Mouse (Mus musculus): ENCODE results near the gene Sec61a1. TPM values are rescaled to one million over a fixed set of nuclear protein-coding genes. Genes with fewer than 3 reads are reported as not detected.

The Sec61a1 gene
- polyA plus RNA-seq, 1 experiment from 2014 or later: 149 TPM

DNA sequence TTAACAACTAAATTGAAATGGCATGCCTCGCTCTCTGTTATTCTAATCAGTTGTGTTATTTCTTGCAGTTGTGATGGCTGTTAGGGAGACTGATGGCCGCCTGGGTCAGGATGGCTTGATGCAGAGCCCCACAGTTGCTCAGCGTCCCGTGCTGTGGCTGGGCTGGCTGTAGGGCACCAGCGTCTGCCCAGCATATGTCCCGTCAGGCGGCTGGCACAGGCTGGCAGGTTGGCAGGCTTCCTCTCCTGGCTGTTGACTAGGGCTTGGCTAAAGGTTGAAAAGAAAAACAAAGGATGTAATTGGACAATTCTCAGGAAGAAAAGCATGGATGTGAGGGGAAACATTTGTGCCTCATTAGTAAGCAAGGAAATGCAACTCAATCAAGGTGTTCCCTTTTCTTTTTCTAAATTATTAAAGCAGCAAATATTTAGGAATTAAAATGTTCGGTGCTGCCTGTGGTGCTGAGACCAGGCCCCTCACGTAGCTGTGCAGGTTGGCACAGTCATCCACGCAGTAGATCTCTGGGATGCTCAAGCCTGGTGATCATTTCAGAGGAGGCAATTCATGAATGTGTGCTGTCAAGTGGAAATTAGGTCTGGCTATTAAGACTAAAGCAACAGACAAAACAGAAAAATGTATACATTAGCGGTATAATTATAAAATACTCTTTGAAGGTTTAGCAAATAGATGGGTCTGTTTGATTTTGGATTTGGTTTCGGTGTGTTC lies 27.9 kb downstream of the Sec61a1 start:
- H3K9me3 ChIP-seq (ENCODE audit: low read length): no peaks in the 10 kb centered on the region
- TF ChIP-seq EP300 (IDR thresholded peaks at IDR 0.05): no peak
- no peak for TF ChIP-seq CTCF (IDR thresholded peaks at IDR 0.05)
- DNase-seq (ENCODE audit: low spot score) (no peak), ATAC-seq (no peak)
- H3K36me3 ChIP-seq (ENCODE audit: insufficient read depth, low read length): peaks cover 6% of the 10 kb centered on the region; the same call in 1 of the 2 replicates
- H3K4me2 ChIP-seq (replicated peaks; ENCODE audit: low read depth, low read length): no peak overlapping the region
- no peaks in the 10 kb centered on the region for H3K4me1 ChIP-seq (ENCODE audit: insufficient read depth, low read depth, low read length)
- H3K4me3 ChIP-seq (ENCODE audit: low read depth, low read length): no peak overlapping the region
- H3K27me3 ChIP-seq (replicated peaks; ENCODE audit: insufficient read depth, low read length): no peaks in the 10 kb centered on the region
- H3K27ac ChIP-seq (ENCODE audit: low read length): no peak overlapping the region
- H3K9ac ChIP-seq (replicated peaks; ENCODE audit: low read depth): no peak overlapping the region
- WGBS: 90% methylated on average over 12 of the region's 12 CpGs

DNA sequence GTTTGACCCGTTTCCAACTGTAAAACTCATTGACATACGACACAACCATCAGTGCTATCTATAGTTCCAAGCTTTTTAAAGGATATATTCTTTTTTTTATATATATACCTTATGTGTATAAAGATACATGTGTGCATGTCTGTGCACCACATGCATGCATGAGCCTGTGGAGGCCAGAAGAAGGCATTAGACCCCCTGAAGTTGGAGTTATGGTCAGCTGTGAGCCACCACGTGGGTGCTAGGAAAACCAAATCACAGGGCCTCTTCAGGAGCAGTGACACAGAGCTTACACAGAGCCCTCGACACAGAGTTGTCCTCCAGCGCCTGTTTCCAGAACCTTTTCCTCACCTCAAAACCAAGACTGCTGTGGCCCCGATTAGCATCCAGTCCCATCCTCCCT lies 28.9 kb downstream of the Sec61a1 start:
- Histone ChIP-seq H3K27ac (ENCODE audit: low read length) (no peak overlapping the region), H3K4me3 (ENCODE audit: low read depth, low read length) (no peak overlapping the region), H3K27me3 (replicated peaks; ENCODE audit: insufficient read depth, low read length) (no peaks in the 10 kb centered on the region), H3K9ac (replicated peaks; ENCODE audit: low read depth) (no peak overlapping the region), H3K4me2 (replicated peaks; ENCODE audit: low read depth, low read length) (no peak overlapping the region), H3K9me3 (ENCODE audit: low read length) (no peaks in the 10 kb centered on the region), H3K4me1 (ENCODE audit: insufficient read depth, low read depth, low read length) (no peaks in the 10 kb centered on the region), H3K36me3 (ENCODE audit: insufficient read depth, low read length) (peaks cover 10% of the 10 kb centered on the region; the same call in 1 of the 2 replicates)
- no peak for TF ChIP-seq CTCF (IDR thresholded peaks at IDR 0.05)
- TF ChIP-seq EP300 (IDR thresholded peaks at IDR 0.05): no peak
- WGBS: 77% methylated on average over 6 of the region's 6 CpGs
- DNase-seq (ENCODE audit: low spot score) (no peak), ATAC-seq (no peak)

- H3K4me2 ChIP-seq (replicated peaks; ENCODE audit: low read depth, low read length): no peak overlapping the region
- H3K9me3 ChIP-seq (ENCODE audit: low read length): no peaks in the 10 kb centered on the region
- ATAC-seq (no peak), DNase-seq (ENCODE audit: low spot score) (no peak)
- WGBS: 88% methylated on average over 7 of the region's 7 CpGs
- H3K4me1 ChIP-seq (ENCODE audit: insufficient read depth, low read depth, low read length): no peaks in the 10 kb centered on the region
- no peak overlapping the region for H3K27ac ChIP-seq (ENCODE audit: low read length)
- no peak overlapping the region for H3K4me3 ChIP-seq (ENCODE audit: low read depth, low read length)
- no peak overlapping the region for H3K9ac ChIP-seq (replicated peaks; ENCODE audit: low read depth)
- TF ChIP-seq CTCF (IDR thresholded peaks at IDR 0.05): no peak
- TF ChIP-seq EP300 (IDR thresholded peaks at IDR 0.05): no peak
- no peaks in the 10 kb centered on the region for H3K27me3 ChIP-seq (replicated peaks; ENCODE audit: insufficient read depth, low read length)
- H3K36me3 ChIP-seq (ENCODE audit: insufficient read depth, low read length): peaks cover 10% of the 10 kb centered on the region; the same call in 1 of the 2 replicates
These were observed 29.7 kb downstream of the Sec61a1 start for GRCm38 (mm10) chr6:88489026-88489425.

- no peak overlapping the region for H3K4me3 ChIP-seq (ENCODE audit: low read depth, low read length)
- H3K9ac ChIP-seq (replicated peaks; ENCODE audit: low read depth): no peak overlapping the region
- H3K27me3 ChIP-seq (replicated peaks; ENCODE audit: insufficient read depth, low read length): no peaks in the 10 kb centered on the region
- ATAC-seq (peak; percentile 57), DNase-seq (ENCODE audit: low spot score) (peak; percentile 59)
- H3K27ac ChIP-seq (ENCODE audit: low read length): no peak overlapping the region
- H3K9me3 ChIP-seq (ENCODE audit: low read length): no peaks in the 10 kb centered on the region
- H3K4me2 ChIP-seq (replicated peaks; ENCODE audit: low read depth, low read length): no peak overlapping the region
- no peaks in the 10 kb centered on the region for H3K4me1 ChIP-seq (ENCODE audit: insufficient read depth, low read depth, low read length)
- TF ChIP-seq EP300 (IDR thresholded peaks at IDR 0.05) (no peak), CTCF (IDR thresholded peaks at IDR 0.05) (peak; percentile 74)
- peaks cover 5% of the 10 kb centered on the region; the same call in 1 of the 2 replicates for H3K36me3 ChIP-seq (ENCODE audit: insufficient read depth, low read length)
- WGBS: 71% methylated on average over 8 of the region's 8 CpGs
These were observed 31.8 kb downstream of the Sec61a1 start for GRCm38 (mm10) chr6:88486893-88487292.

GRCm38 (mm10) chr6:88485378-88485777 lies 33.3 kb downstream of the Sec61a1 start:
- no peak overlapping the region for H3K4me2 ChIP-seq (replicated peaks; ENCODE audit: low read depth, low read length)
- no peaks in the 10 kb centered on the region for H3K9me3 ChIP-seq (ENCODE audit: low read length)
- H3K27ac ChIP-seq (ENCODE audit: low read length): no peak overlapping the region
- DNase-seq (ENCODE audit: low spot score) (peak; percentile 66), ATAC-seq (peak; percentile 66)
- TF ChIP-seq CTCF (IDR thresholded peaks at IDR 0.05) (no peak), EP300 (IDR thresholded peaks at IDR 0.05) (peak; percentile 75)
- 56% methylated on average over 6 of the region's 6 CpGs for WGBS
- H3K4me3 ChIP-seq (ENCODE audit: low read depth, low read length): no peak overlapping the region
- H3K4me1 ChIP-seq (ENCODE audit: insufficient read depth, low read depth, low read length): no peaks in the 10 kb centered on the region
- H3K9ac ChIP-seq (replicated peaks; ENCODE audit: low read depth): no peak overlapping the region
- no peaks in the 10 kb centered on the region for H3K27me3 ChIP-seq (replicated peaks; ENCODE audit: insufficient read depth, low read length)
- H3K36me3 ChIP-seq (ENCODE audit: insufficient read depth, low read length): peaks cover 8% of the 10 kb centered on the region; the same call in 1 of the 2 replicates

GRCm38 (mm10) chr6:88483913-88484312 lies 34.8 kb downstream of the Sec61a1 start:
- H3K27me3 ChIP-seq (replicated peaks; ENCODE audit: insufficient read depth, low read length): no peaks in the 10 kb centered on the region
- TF ChIP-seq EP300 (IDR thresholded peaks at IDR 0.05) (no peak), CTCF (IDR thresholded peaks at IDR 0.05) (no peak)
- ATAC-seq (no peak), DNase-seq (ENCODE audit: low spot score) (no peak)
- no peak overlapping the region for H3K4me2 ChIP-seq (replicated peaks; ENCODE audit: low read depth, low read length)
- no peaks in the 10 kb centered on the region for H3K9me3 ChIP-seq (ENCODE audit: low read length)
- no peak overlapping the region for H3K4me3 ChIP-seq (ENCODE audit: low read depth, low read length)
- no peak overlapping the region for H3K9ac ChIP-seq (replicated peaks; ENCODE audit: low read depth)
- no peak overlapping the region for H3K27ac ChIP-seq (ENCODE audit: low read length)
- no peaks in the 10 kb centered on the region for H3K4me1 ChIP-seq (ENCODE audit: insufficient read depth, low read depth, low read length)
- peaks cover 17% of the 10 kb centered on the region; the same call in 1 of the 2 replicates for H3K36me3 ChIP-seq (ENCODE audit: insufficient read depth, low read length)

All from lung, postnatal 0 days (tissue).